Mouse (Mus musculus): ENCODE measurements around the gene Wdr92.

GRCm38 (mm10) chr11:17187649-17188048 lies 5.7 kb downstream of the Wdr92 start:
- TF ChIP-seq CTCF (IDR thresholded peaks at IDR 0.05; ENCODE audit: insufficient read depth, low read depth, low read length): no peak
- no peak for TF ChIP-seq POLR2A (IDR thresholded peaks at IDR 0.05; ENCODE audit: insufficient read depth, low read depth, low read length)

Measured in olfactory bulb, adult 2 months (tissue).